In the genomic region with DNA sequence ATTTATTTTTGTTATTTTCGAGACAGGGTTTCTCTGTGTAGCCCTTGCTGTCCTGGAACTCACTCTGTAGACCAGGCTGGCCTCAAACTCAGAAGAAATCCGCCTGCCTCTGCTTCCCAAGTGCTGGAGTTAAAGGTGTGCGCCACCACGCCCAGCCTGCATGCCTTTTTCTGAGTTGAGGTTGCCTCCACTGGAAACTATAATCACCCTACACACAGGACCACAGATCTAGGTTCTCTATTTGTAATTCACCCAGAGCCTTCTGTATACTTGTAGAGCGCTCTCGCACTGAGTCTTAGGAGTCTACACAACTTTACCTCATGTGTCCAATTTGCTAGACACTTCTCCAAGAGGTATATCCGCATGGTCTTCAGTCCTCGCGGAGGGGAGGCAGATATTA, we compare ENCODE assay signal across 8 mouse cellular contexts. TPM values are rescaled to one million over a fixed set of nuclear protein-coding genes. Genes with fewer than 3 reads are reported as not detected.
A peak's percentile ranks its signal among the peaks of the same experiment; 100 is the strongest.
DNase-seq lines count a peak whose midpoint lies in the region; ATAC-seq and TF ChIP-seq lines count a peak whose summit lies in the region.

No protein-coding gene starts in this region.

- H3K27me3 ChIP-seq in lung, postnatal 0 days (replicated peaks; ENCODE audit: insufficient read depth, low read length), result no peaks in the 10 kb centered on the region
- H3K27me3 ChIP-seq in forebrain, embryonic 11.5 days (ENCODE audit: control insufficient read depth, insufficient read depth, low read length), result no peaks in the 10 kb centered on the region
- H3K27me3 ChIP-seq in liver, embryonic 11.5 days (replicated peaks; ENCODE audit: control insufficient read depth, insufficient read depth, low read length), result no peaks in the 10 kb centered on the region
- H3K27me3 ChIP-seq in stomach, embryonic 15.5 days (replicated peaks), result no peaks in the 10 kb centered on the region

- peak overlapping the region; percentile 67 for H3K4me2 ChIP-seq in lung, postnatal 0 days (replicated peaks; ENCODE audit: low read depth, low read length)
- peak overlapping the region; percentile 56 for H3K4me2 ChIP-seq in forebrain, embryonic 11.5 days (ENCODE audit: low read depth, low read length, severe bottlenecking)
- peak overlapping the region; percentile 79 for H3K4me2 ChIP-seq in liver, embryonic 11.5 days
- H3K4me2 ChIP-seq in stomach, embryonic 15.5 days, result peak overlapping the region; percentile 70

- TF ChIP-seq CTCF in lung, postnatal 0 days (IDR thresholded peaks at IDR 0.05), result no peak

- peak overlapping the region; percentile 71 for H3K27ac ChIP-seq in lung, postnatal 0 days (ENCODE audit: low read length)
- peak overlapping the region; percentile 25; the same call in 1 of the 2 replicates for H3K27ac ChIP-seq in forebrain, embryonic 11.5 days (ENCODE audit: low read depth, low read length)
- no peak overlapping the region for H3K27ac ChIP-seq in liver, embryonic 11.5 days (ENCODE audit: low read depth, low read length)
- H3K27ac ChIP-seq in stomach, embryonic 15.5 days, result peak overlapping the region; percentile 83

- no peak for DNase-seq in lung, postnatal 0 days (ENCODE audit: low spot score)
- no peak for DNase-seq in lung, postnatal 10 days
- DNase-seq in forebrain, embryonic 11.5 days (ENCODE audit: low spot score), result no peak
- no peak for DNase-seq in liver, embryonic 11.5 days (ENCODE audit: low spot score)
- DNase-seq in adrenal gland, postnatal 10 days, result no peak
- DNase-seq in gastrocnemius, postnatal 36 days, result no peak
- no peak for DNase-seq in gastrocnemius, postnatal 10 days

- TF ChIP-seq EP300 in lung, postnatal 0 days (IDR thresholded peaks at IDR 0.05), result no peak

- peak overlapping the region; percentile 76 for H3K9ac ChIP-seq in lung, postnatal 0 days (replicated peaks; ENCODE audit: low read depth)
- peak overlapping the region; percentile 92 for H3K9ac ChIP-seq in forebrain, embryonic 11.5 days (ENCODE audit: low read length)
- peak overlapping the region; percentile 97 for H3K9ac ChIP-seq in liver, embryonic 11.5 days (ENCODE audit: low read depth, low read length)
- peak overlapping the region; percentile 87 for H3K9ac ChIP-seq in stomach, embryonic 15.5 days

- no peak for ATAC-seq in lung, postnatal 0 days
- ATAC-seq in forebrain, embryonic 11.5 days (replicated peaks; ENCODE audit: low FRiP score), result peak; percentile 11; the same call in 1 of the 2 replicates
- peak; percentile 2; the same call in 1 of the 2 replicates for ATAC-seq in liver, embryonic 11.5 days (replicated peaks; ENCODE audit: low FRiP score)
- ATAC-seq in stomach, embryonic 15.5 days (ENCODE audit: insufficient read depth, low FRiP score, low read depth), result no peak

- intact Hi-C loops in gastrocnemius, postnatal 36 days (cut with DNase I), result loop anchor here (2.0 to 10.0 kb wide), 2 partner anchors 37 to 319 kb away; no protein-coding TSS in a partner anchor

- peak overlapping the region; percentile 69 for H3K4me3 ChIP-seq in lung, postnatal 0 days (ENCODE audit: low read depth, low read length)
- H3K4me3 ChIP-seq in forebrain, embryonic 11.5 days (ENCODE audit: low read depth, low read length), result peak overlapping the region; percentile 87
- peak overlapping the region; percentile 92 for H3K4me3 ChIP-seq in liver, embryonic 11.5 days (ENCODE audit: low read depth, low read length)
- peak overlapping the region; percentile 92 for H3K4me3 ChIP-seq in stomach, embryonic 15.5 days (replicated peaks)

- peaks cover 11% of the 10 kb centered on the region; the same call in 1 of the 2 replicates for H3K36me3 ChIP-seq in lung, postnatal 0 days (ENCODE audit: insufficient read depth, low read length)
- peaks cover 4% of the 10 kb centered on the region; the same call in 1 of the 2 replicates for H3K36me3 ChIP-seq in forebrain, embryonic 11.5 days (ENCODE audit: control insufficient read depth, insufficient read depth, low read length)
- peaks cover 30% of the 10 kb centered on the region for H3K36me3 ChIP-seq in liver, embryonic 11.5 days (ENCODE audit: control insufficient read depth, insufficient read depth, low read length)
- H3K36me3 ChIP-seq in stomach, embryonic 15.5 days, result peaks cover 15% of the 10 kb centered on the region

- WGBS in lung, postnatal 0 days, result 21% methylated on average over 9 of the region's 9 CpGs
- 34% methylated on average over 9 of the region's 9 CpGs for WGBS in forebrain, embryonic 11.5 days
- WGBS in liver, embryonic 11.5 days, result 14% methylated on average over 9 of the region's 9 CpGs
- 28% methylated on average over 9 of the region's 9 CpGs for WGBS in stomach, embryonic 15.5 days

- H3K4me1 ChIP-seq in lung, postnatal 0 days (ENCODE audit: insufficient read depth, low read depth, low read length), result no peaks in the 10 kb centered on the region
- H3K4me1 ChIP-seq in forebrain, embryonic 11.5 days (replicated peaks; ENCODE audit: control insufficient read depth, insufficient read depth, low read length), result peaks cover 6% of the 10 kb centered on the region; the same call in 1 of the 2 replicates
- H3K4me1 ChIP-seq in liver, embryonic 11.5 days (replicated peaks; ENCODE audit: control insufficient read depth, insufficient read depth, low read length), result peaks cover 20% of the 10 kb centered on the region
- H3K4me1 ChIP-seq in stomach, embryonic 15.5 days, result peaks cover 12% of the 10 kb centered on the region

- H3K9me3 ChIP-seq in lung, postnatal 0 days (ENCODE audit: low read length), result no peaks in the 10 kb centered on the region
- H3K9me3 ChIP-seq in forebrain, embryonic 11.5 days (ENCODE audit: control insufficient read depth, low read length), result no peaks in the 10 kb centered on the region
- H3K9me3 ChIP-seq in liver, embryonic 11.5 days (ENCODE audit: control insufficient read depth, low read length), result no peaks in the 10 kb centered on the region
- H3K9me3 ChIP-seq in stomach, embryonic 15.5 days, result no peaks in the 10 kb centered on the region

RNA-seq across cellular contexts. Expression of a gene that starts 0.7 kb away (rescaled TPM):
- polyA plus RNA-seq in lung, postnatal 0 days (2015; fragmentation: Nextera tagmentation; extraction: Ambion mirVana), result 26.4 and 27.5 TPM in 2 replicates
- 81.5 and 88.7 TPM in 2 replicates for polyA plus RNA-seq in forebrain, embryonic 11.5 days (2014; fragmentation: Nextera tagmentation; extraction: Ambion mirVana)
- 92.9 and 93.3 TPM in 2 replicates for polyA plus RNA-seq in liver, embryonic 11.5 days (2014; fragmentation: Nextera tagmentation; extraction: Ambion mirVana)
- polyA plus RNA-seq in stomach, embryonic 15.5 days (2015; fragmentation: Nextera tagmentation; extraction: Ambion mirVana), result 68.4 and 73.4 TPM in 2 replicates
- 10 to 100 TPM; 29.4 to 30.6 TPM for total RNA-seq in adrenal gland, postnatal 10 days (2021)
- total RNA-seq in gastrocnemius, postnatal 36 days (2021), result 10 to 100 TPM; 17.6 to 22.5 TPM
- total RNA-seq in gastrocnemius, postnatal 10 days (2021), result 10 to 100 TPM; 21.2 to 22.5 TPM

RNA-seq across cellular contexts. Expression of a gene that starts 12.0 kb away (rescaled TPM):
- polyA plus RNA-seq in lung, postnatal 0 days (2015; fragmentation: Nextera tagmentation; extraction: Ambion mirVana), result 27.3 and 28.1 TPM in 2 replicates
- 51.1 and 59.3 TPM in 2 replicates for polyA plus RNA-seq in forebrain, embryonic 11.5 days (2014; fragmentation: Nextera tagmentation; extraction: Ambion mirVana)
- 37.6 and 40.2 TPM in 2 replicates for polyA plus RNA-seq in liver, embryonic 11.5 days (2014; fragmentation: Nextera tagmentation; extraction: Ambion mirVana)
- polyA plus RNA-seq in stomach, embryonic 15.5 days (2015; fragmentation: Nextera tagmentation; extraction: Ambion mirVana), result 33.2 and 36.5 TPM in 2 replicates
- 10 to 100 TPM; 36.7 to 39.7 TPM for total RNA-seq in adrenal gland, postnatal 10 days (2021)
- total RNA-seq in gastrocnemius, postnatal 36 days (2021), result 10 to 100 TPM; 13.1 to 17.1 TPM
- total RNA-seq in gastrocnemius, postnatal 10 days (2021), result 10 to 100 TPM; 15.2 to 23.4 TPM

RNA-seq across cellular contexts. Expression of a gene that starts 21.2 kb away (rescaled TPM):
- polyA plus RNA-seq in lung, postnatal 0 days (2015; fragmentation: Nextera tagmentation; extraction: Ambion mirVana), result 8.1 and 8.2 TPM in 2 replicates
- 6.9 and 8.0 TPM in 2 replicates for polyA plus RNA-seq in forebrain, embryonic 11.5 days (2014; fragmentation: Nextera tagmentation; extraction: Ambion mirVana)
- 12.5 and 15.9 TPM in 2 replicates for polyA plus RNA-seq in liver, embryonic 11.5 days (2014; fragmentation: Nextera tagmentation; extraction: Ambion mirVana)
- 15.7 and 16.3 TPM in 2 replicates for polyA plus RNA-seq in stomach, embryonic 15.5 days (2015; fragmentation: Nextera tagmentation; extraction: Ambion mirVana)
- total RNA-seq in adrenal gland, postnatal 10 days (2021), result 1 to 10 TPM; 4.1 to 6.9 TPM
- 10 to 100 TPM; 14.7 to 17.2 TPM for total RNA-seq in gastrocnemius, postnatal 36 days (2021)
- 1 to 10 TPM; 2.9 to 3.4 TPM for total RNA-seq in gastrocnemius, postnatal 10 days (2021)

Comparison
In these comparisons a context has a peak if more than half of its experiments do, and no peak if none do; other contexts are left out.
1. ATAC-seq: peak in forebrain, embryonic 11.5 days (single experiment) and liver, embryonic 11.5 days (single experiment); none in lung, postnatal 0 days (single experiment) and stomach, embryonic 15.5 days (single experiment).
2. Peak in every context shown above with its lines, with median percentiles within 50 percentile points of each other: H3K4me2 ChIP-seq, H3K4me3 ChIP-seq and H3K9ac ChIP-seq.